Mouse (Mus musculus): ENCODE measurements around the gene Olfr1366. TPM values are rescaled to one million over a fixed set of nuclear protein-coding genes. Genes with fewer than 3 reads are reported as not detected.

Gene Olfr1366
- not detected for polyA plus RNA-seq (2014; fragmentation: Illumina TruSeq; extraction: RNeasy Lipid Tissue Mini Kit (QIAGEN cat#74804); ENCODE audit: low read depth, low replicate concordance)

GRCm38 (mm10) chr13:21542708-21543107, at the start of gene Olfr1366:
Gene Olfr1366, minus strand, starts transcription at chr13:21542808.

DNA sequence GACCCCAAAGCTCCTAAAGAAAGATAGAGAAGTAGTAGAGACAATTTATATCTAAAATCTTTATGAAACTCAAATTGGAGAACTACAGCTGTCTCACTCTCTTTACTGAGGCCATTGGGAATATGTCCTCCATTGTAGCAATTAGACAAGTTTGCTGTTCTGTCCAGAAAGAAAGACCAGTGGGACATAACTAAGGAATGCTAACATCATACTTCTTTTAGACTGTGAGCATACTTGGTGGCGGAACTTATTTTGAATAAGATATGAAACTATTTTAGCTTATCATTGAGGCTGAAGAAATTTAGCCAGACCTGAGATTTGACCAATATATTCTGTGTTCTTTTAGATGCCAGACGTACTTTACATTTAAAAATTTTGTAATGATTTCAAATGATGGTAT, 39.1 kb upstream of the Olfr1366 start, which contains the start of gene Olfr1364:
TSS of gene Olfr1364 (minus strand) at position 101 of the 400 bp plus-strand sequence.

GRCm38 (mm10) chr13:21559793-21560192, 17.2 kb upstream of the Olfr1366 start, which contains the start of gene Olfr1535:
Gene Olfr1535, minus strand, starts transcription at chr13:21559893.

DNA sequence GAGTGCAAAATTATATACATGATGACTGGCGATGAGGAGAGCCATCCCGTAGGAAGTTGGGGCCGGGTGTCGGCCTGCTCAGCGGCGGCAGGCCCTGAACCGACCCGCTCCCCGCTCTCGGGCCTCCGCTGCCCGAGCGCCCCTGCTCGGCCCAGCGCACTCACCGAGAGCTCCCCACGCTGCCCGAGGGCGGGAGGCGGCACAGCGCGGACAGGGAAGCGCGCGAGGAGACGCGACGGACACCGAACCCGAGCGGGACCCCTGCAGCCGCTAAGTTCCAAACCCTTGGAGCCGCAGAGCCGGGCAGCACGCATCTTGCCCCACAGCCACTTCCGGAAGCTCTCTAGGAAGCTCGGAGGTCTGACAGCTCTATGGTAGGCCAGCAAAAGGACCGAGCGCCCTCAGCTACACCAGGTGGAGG, 11.8 kb downstream of the Olfr1366 start, which contains the start of gene Zkscan8:
TSS of gene Zkscan8 (minus strand) at position 340 of the 421 bp plus-strand sequence.

GRCm38 (mm10) chr13:21501182-21501581, 41.4 kb downstream of the Olfr1366 start, which contains the start of gene Gm11273:
Gene Gm11273, minus strand, starts transcription at chr13:21501418.

DNA sequence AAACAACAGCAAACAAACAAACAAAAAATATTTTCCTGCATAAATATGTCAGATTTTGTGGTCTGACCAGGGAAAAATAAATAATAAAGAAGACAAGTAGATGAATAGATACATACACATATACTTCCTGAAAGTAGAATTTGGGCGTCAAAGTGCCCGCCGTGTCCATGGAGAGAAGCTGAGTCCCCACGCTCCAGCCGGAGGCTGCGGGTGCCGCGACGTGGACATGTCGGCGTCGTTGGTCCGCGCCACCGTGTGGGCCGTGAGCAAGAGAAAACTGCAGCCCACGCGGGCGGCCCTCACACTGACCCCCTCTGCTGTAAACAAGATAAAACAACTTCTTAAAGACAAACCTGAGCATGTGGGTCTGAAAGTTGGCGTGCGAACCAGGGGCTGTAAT, 47.5 kb downstream of the Olfr1366 start, which contains the start of gene AK157302:
TSS of gene AK157302 (plus strand) at position 144 of the 400 bp plus-strand sequence.

Other genes with a start within 250 kb of the Olfr1366 start
- 42.6 TPM for gene Gpx6, start 230.7 kb downstream of the Olfr1366 start, polyA plus RNA-seq (2014; fragmentation: Illumina TruSeq; extraction: RNeasy Lipid Tissue Mini Kit (QIAGEN cat#74804); ENCODE audit: low read depth, low replicate concordance)
- gene Olfr1367, start 195.9 kb downstream of the Olfr1366 start, polyA plus RNA-seq (2014; fragmentation: Illumina TruSeq; extraction: RNeasy Lipid Tissue Mini Kit (QIAGEN cat#74804); ENCODE audit: low read depth, low replicate concordance), result not detected
- 87.2 TPM for gene Zscan12, start 180.0 kb downstream of the Olfr1366 start, polyA plus RNA-seq (2014; fragmentation: Illumina TruSeq; extraction: RNeasy Lipid Tissue Mini Kit (QIAGEN cat#74804); ENCODE audit: low read depth, low replicate concordance)
- 29.9 TPM for gene Zkscan3, start 140.1 kb downstream of the Olfr1366 start, polyA plus RNA-seq (2014; fragmentation: Illumina TruSeq; extraction: RNeasy Lipid Tissue Mini Kit (QIAGEN cat#74804); ENCODE audit: low read depth, low replicate concordance)
- 13.0 TPM for gene Pgbd1, start 101.8 kb downstream of the Olfr1366 start, polyA plus RNA-seq (2014; fragmentation: Illumina TruSeq; extraction: RNeasy Lipid Tissue Mini Kit (QIAGEN cat#74804); ENCODE audit: low read depth, low replicate concordance)
- 21.1 TPM for gene Zscan26, start 89.1 kb downstream of the Olfr1366 start, polyA plus RNA-seq (2014; fragmentation: Illumina TruSeq; extraction: RNeasy Lipid Tissue Mini Kit (QIAGEN cat#74804); ENCODE audit: low read depth, low replicate concordance)
- gene Nkapl, start 74.3 kb downstream of the Olfr1366 start, polyA plus RNA-seq (2014; fragmentation: Illumina TruSeq; extraction: RNeasy Lipid Tissue Mini Kit (QIAGEN cat#74804); ENCODE audit: low read depth, low replicate concordance), result 189 TPM
- gene Zkscan4, start 63.9 kb downstream of the Olfr1366 start, polyA plus RNA-seq (2014; fragmentation: Illumina TruSeq; extraction: RNeasy Lipid Tissue Mini Kit (QIAGEN cat#74804); ENCODE audit: low read depth, low replicate concordance), result 0.67 TPM
- not detected for gene Gm10065, start 63.4 kb downstream of the Olfr1366 start, polyA plus RNA-seq (2014; fragmentation: Illumina TruSeq; extraction: RNeasy Lipid Tissue Mini Kit (QIAGEN cat#74804); ENCODE audit: low read depth, low replicate concordance)
- 10.2 TPM for gene AK157302, start 47.6 kb downstream of the Olfr1366 start, polyA plus RNA-seq (2014; fragmentation: Illumina TruSeq; extraction: RNeasy Lipid Tissue Mini Kit (QIAGEN cat#74804); ENCODE audit: low read depth, low replicate concordance)
- 0.88 TPM for gene Gm11273, start 41.4 kb downstream of the Olfr1366 start, polyA plus RNA-seq (2014; fragmentation: Illumina TruSeq; extraction: RNeasy Lipid Tissue Mini Kit (QIAGEN cat#74804); ENCODE audit: low read depth, low replicate concordance)
- 9.0 TPM for gene Zkscan8, start 11.7 kb downstream of the Olfr1366 start, polyA plus RNA-seq (2014; fragmentation: Illumina TruSeq; extraction: RNeasy Lipid Tissue Mini Kit (QIAGEN cat#74804); ENCODE audit: low read depth, low replicate concordance)
- not detected for gene Olfr1535, start 17.1 kb upstream of the Olfr1366 start, polyA plus RNA-seq (2014; fragmentation: Illumina TruSeq; extraction: RNeasy Lipid Tissue Mini Kit (QIAGEN cat#74804); ENCODE audit: low read depth, low replicate concordance)
- not detected for gene Olfr1364, start 39.0 kb upstream of the Olfr1366 start, polyA plus RNA-seq (2014; fragmentation: Illumina TruSeq; extraction: RNeasy Lipid Tissue Mini Kit (QIAGEN cat#74804); ENCODE audit: low read depth, low replicate concordance)
- not detected for gene Olfr1362, start 71.2 kb upstream of the Olfr1366 start, polyA plus RNA-seq (2014; fragmentation: Illumina TruSeq; extraction: RNeasy Lipid Tissue Mini Kit (QIAGEN cat#74804); ENCODE audit: low read depth, low replicate concordance)
- not detected for gene Olfr11, start 99.7 kb upstream of the Olfr1366 start, polyA plus RNA-seq (2014; fragmentation: Illumina TruSeq; extraction: RNeasy Lipid Tissue Mini Kit (QIAGEN cat#74804); ENCODE audit: low read depth, low replicate concordance)
- gene Olfr1361, start 120.6 kb upstream of the Olfr1366 start, polyA plus RNA-seq (2014; fragmentation: Illumina TruSeq; extraction: RNeasy Lipid Tissue Mini Kit (QIAGEN cat#74804); ENCODE audit: low read depth, low replicate concordance), result not detected
- gene Olfr1360, start 134.6 kb upstream of the Olfr1366 start, polyA plus RNA-seq (2014; fragmentation: Illumina TruSeq; extraction: RNeasy Lipid Tissue Mini Kit (QIAGEN cat#74804); ENCODE audit: low read depth, low replicate concordance), result not detected
- not detected for gene Olfr1359, start 155.3 kb upstream of the Olfr1366 start, polyA plus RNA-seq (2014; fragmentation: Illumina TruSeq; extraction: RNeasy Lipid Tissue Mini Kit (QIAGEN cat#74804); ENCODE audit: low read depth, low replicate concordance)
- not detected for gene Hist1h2bl, start 173.3 kb upstream of the Olfr1366 start, polyA plus RNA-seq (2014; fragmentation: Illumina TruSeq; extraction: RNeasy Lipid Tissue Mini Kit (QIAGEN cat#74804); ENCODE audit: low read depth, low replicate concordance)
- not detected for gene Hist1h2ai, start 173.6 kb upstream of the Olfr1366 start, polyA plus RNA-seq (2014; fragmentation: Illumina TruSeq; extraction: RNeasy Lipid Tissue Mini Kit (QIAGEN cat#74804); ENCODE audit: low read depth, low replicate concordance)
- not detected for gene Hist1h3h, start 174.9 kb upstream of the Olfr1366 start, polyA plus RNA-seq (2014; fragmentation: Illumina TruSeq; extraction: RNeasy Lipid Tissue Mini Kit (QIAGEN cat#74804); ENCODE audit: low read depth, low replicate concordance)
- not detected for gene Hist1h2bm, start 179.2 kb upstream of the Olfr1366 start, polyA plus RNA-seq (2014; fragmentation: Illumina TruSeq; extraction: RNeasy Lipid Tissue Mini Kit (QIAGEN cat#74804); ENCODE audit: low read depth, low replicate concordance)
- gene Hist1h4j, start 192.3 kb upstream of the Olfr1366 start, polyA plus RNA-seq (2014; fragmentation: Illumina TruSeq; extraction: RNeasy Lipid Tissue Mini Kit (QIAGEN cat#74804); ENCODE audit: low read depth, low replicate concordance), result not detected
- not detected for gene Hist1h4k, start 207.7 kb upstream of the Olfr1366 start, polyA plus RNA-seq (2014; fragmentation: Illumina TruSeq; extraction: RNeasy Lipid Tissue Mini Kit (QIAGEN cat#74804); ENCODE audit: low read depth, low replicate concordance)
- not detected for gene Hist1h2ak, start 211.0 kb upstream of the Olfr1366 start, polyA plus RNA-seq (2014; fragmentation: Illumina TruSeq; extraction: RNeasy Lipid Tissue Mini Kit (QIAGEN cat#74804); ENCODE audit: low read depth, low replicate concordance)
- gene Hist1h2bn, start 211.3 kb upstream of the Olfr1366 start, polyA plus RNA-seq (2014; fragmentation: Illumina TruSeq; extraction: RNeasy Lipid Tissue Mini Kit (QIAGEN cat#74804); ENCODE audit: low read depth, low replicate concordance), result not detected
- not detected for gene Hist1h1b, start 237.8 kb upstream of the Olfr1366 start, polyA plus RNA-seq (2014; fragmentation: Illumina TruSeq; extraction: RNeasy Lipid Tissue Mini Kit (QIAGEN cat#74804); ENCODE audit: low read depth, low replicate concordance)
- not detected for gene Hist1h3i, start 240.6 kb upstream of the Olfr1366 start, polyA plus RNA-seq (2014; fragmentation: Illumina TruSeq; extraction: RNeasy Lipid Tissue Mini Kit (QIAGEN cat#74804); ENCODE audit: low read depth, low replicate concordance)
- gene Hist1h2an, start 244.4 kb upstream of the Olfr1366 start, polyA plus RNA-seq (2014; fragmentation: Illumina TruSeq; extraction: RNeasy Lipid Tissue Mini Kit (QIAGEN cat#74804); ENCODE audit: low read depth, low replicate concordance), result not detected
- 27.9 TPM for gene Hist1h2bp, start 244.7 kb upstream of the Olfr1366 start, polyA plus RNA-seq (2014; fragmentation: Illumina TruSeq; extraction: RNeasy Lipid Tissue Mini Kit (QIAGEN cat#74804); ENCODE audit: low read depth, low replicate concordance)

Measured in testis, adult 10 weeks (tissue).